Mouse (Mus musculus) hindbrain, embryonic 13.5 days (tissue): ENCODE measurements at regions not wholly inside any gene's neighbourhood (a gene's known extent, or its start where the extent isn't known, plus 50 kb on each side); places are given as distances from the start of the nearest gene placed in this dataset.

Experiments used
- ATAC-seq: fragments of 200-750 bp; cut with Nextera tagmentation; 2 replicates; pipeline ENCODE4 v1.8.0; 2017; ENCODE audit warnings: moderate TSS enrichment; ENCODE audit not compliant: low FRiP score
- H3K27ac ChIP-seq: fragments of 300-500 bp; sonication (generic); 2 replicates; pipeline ENCODE4 v1.5.1; 2015; ENCODE audit warnings: inconsistent platforms, mild to moderate bottlenecking, moderate library complexity
- H3K27me3 ChIP-seq: fragments of 300-500 bp; sonication (generic); 2 replicates; pipeline ENCODE4 v1.6.1; 2015; ENCODE audit warnings: mild to moderate bottlenecking, inconsistent platforms
- H3K36me3 ChIP-seq: fragments of 300-500 bp; sonication (generic); 2 replicates; pipeline ENCODE4 v1.6.1; 2015; ENCODE audit warnings: mild to moderate bottlenecking, inconsistent platforms
- H3K4me1 ChIP-seq: fragments of 300-500 bp; sonication (generic); replicated peaks from 2 replicates; pipeline ENCODE4 v1.6.1; 2015; ENCODE audit warnings: inconsistent platforms
- H3K4me2 ChIP-seq: fragments of 300-500 bp; sonication (generic); 2 replicates; pipeline ENCODE4 v1.6.1; 2015; ENCODE audit warnings: inconsistent platforms, mild to moderate bottlenecking, moderate library complexity
- H3K4me3 ChIP-seq: fragments of 300-500 bp; sonication (generic); 2 replicates; pipeline ENCODE4 v1.5.1; 2015; ENCODE audit warnings: mild to moderate bottlenecking, inconsistent platforms
- H3K9ac ChIP-seq: fragments of 300-500 bp; sonication (generic); 2 replicates; pipeline ENCODE4 v1.6.1; 2015; ENCODE audit warnings: mild to moderate bottlenecking, inconsistent platforms
- H3K9me3 ChIP-seq: fragments of 300-500 bp; sonication (generic); 2 replicates; pipeline ENCODE4 v1.6.1; 2016; ENCODE audit warnings: inconsistent platforms
- WGBS: fragments of 180-500 bp; shearing (Covaris S2); methylation state at CpG from one replicate; pipeline ENCODE4 v1.1.7; 2015; 5-methylcytosine and 5-hydroxymethylcytosine counted together

DNA sequence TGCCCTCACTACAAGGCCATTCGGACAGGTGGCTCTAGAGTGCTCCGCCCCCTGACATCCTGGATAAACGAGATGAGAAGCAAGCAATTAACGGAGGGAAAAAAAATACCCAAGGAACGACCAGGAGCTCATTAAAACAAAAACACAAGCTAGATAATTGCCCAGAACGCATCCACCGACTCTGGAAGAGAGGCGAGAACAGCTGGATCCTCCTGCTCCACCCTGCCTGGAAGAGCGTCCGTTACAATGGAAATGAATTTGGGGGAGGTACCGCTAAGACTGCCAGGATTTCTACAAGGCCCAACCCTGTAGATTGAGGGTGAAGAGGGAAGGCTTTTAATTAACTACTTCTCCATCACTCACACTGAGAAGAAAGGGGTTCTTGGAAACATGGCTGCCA, 85.6 kb upstream of the Spaca7 start:
- Histone ChIP-seq H3K27ac (peak overlapping the region; percentile 63; the same call in 1 of the 2 replicates), H3K27me3 (peaks cover 74% of the 10 kb centered on the region), H3K9ac (no peak overlapping the region), H3K4me3 (no peak overlapping the region), H3K4me2 (no peak overlapping the region), H3K4me1 (peaks cover 26% of the 10 kb centered on the region), H3K9me3 (no peaks in the 10 kb centered on the region), H3K36me3 (no peaks in the 10 kb centered on the region)
- 41% methylated on average over 11 of the region's 11 CpGs for WGBS
- no peak for ATAC-seq

DNA sequence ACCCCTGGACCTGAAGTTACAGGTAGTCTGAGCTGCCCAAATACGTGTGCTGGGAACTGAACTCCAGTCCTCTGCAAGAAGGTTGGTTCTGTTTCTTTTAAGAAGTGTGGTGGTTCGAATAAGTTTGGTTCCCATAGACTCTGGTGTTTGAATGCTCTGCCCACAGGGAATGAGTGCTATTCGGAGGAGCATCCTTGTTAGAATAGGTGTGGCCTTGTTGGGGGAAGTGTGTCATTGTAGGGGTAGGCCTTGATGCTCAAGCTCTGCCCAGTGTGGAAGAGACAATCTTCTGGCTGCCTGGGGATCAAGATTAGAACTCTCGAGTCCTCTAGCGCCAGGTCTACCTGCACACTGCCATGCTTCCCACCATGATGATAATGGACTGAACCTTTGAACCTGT, 83.6 kb upstream of the Spaca7 start:
- no peak overlapping the region for H3K27ac ChIP-seq
- H3K4me1 ChIP-seq, result peaks cover 14% of the 10 kb centered on the region
- no peaks in the 10 kb centered on the region for H3K36me3 ChIP-seq
- no peak for ATAC-seq
- no peaks in the 10 kb centered on the region for H3K9me3 ChIP-seq
- WGBS, result 98% methylated on average over 5 of the region's 5 CpGs
- H3K4me3 ChIP-seq, result no peak overlapping the region
- peaks cover 63% of the 10 kb centered on the region for H3K27me3 ChIP-seq
- no peak overlapping the region for H3K9ac ChIP-seq
- H3K4me2 ChIP-seq, result no peak overlapping the region

DNA sequence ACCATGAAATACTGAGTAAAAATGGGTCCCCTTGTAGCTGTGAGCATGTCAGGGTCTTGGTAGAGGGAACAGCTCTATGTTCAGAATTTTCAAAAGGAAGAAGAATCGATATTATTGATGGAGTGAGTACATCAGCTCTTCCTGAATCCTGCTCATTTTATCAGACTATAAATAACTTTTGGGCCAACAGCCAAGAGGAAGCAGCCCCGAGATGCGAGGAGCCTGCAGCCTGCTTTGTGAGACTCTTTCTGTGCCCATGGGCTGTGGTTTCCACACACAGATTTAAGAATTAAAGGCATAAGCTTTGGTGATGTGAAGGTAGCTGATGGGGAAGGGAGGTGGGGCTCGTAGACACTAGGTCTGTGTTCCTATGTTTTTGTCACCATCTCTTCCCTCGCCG, 81.4 kb upstream of the Spaca7 start:
- Histone ChIP-seq H3K27ac (no peak overlapping the region), H3K4me1 (peaks cover 8% of the 10 kb centered on the region), H3K27me3 (peaks cover 57% of the 10 kb centered on the region), H3K4me3 (no peak overlapping the region), H3K9ac (no peak overlapping the region), H3K36me3 (no peaks in the 10 kb centered on the region), H3K9me3 (no peaks in the 10 kb centered on the region), H3K4me2 (no peak overlapping the region)
- WGBS, result 85% methylated on average over 6 of the region's 6 CpGs
- no peak for ATAC-seq

DNA sequence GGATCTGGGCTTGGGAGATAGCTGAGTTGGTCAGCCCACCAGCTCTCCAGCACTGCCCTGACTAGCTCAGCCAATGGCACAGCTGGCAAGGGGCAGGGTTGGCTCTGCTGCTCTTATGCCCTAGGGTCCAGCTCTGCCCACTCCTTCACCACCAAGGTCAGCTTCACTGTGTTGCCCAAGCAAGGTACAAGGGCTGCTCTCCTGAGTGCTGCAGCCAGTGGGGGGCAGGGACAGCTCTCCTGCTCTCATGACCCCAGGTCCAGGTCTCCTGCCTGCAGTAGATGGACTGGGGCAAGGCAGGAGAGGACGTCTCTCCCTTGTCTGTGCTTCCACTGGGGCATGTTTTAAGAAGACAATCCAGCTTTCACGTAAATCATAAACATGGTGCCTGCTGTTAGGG, 80.4 kb upstream of the Spaca7 start:
- peaks cover 58% of the 10 kb centered on the region for H3K27me3 ChIP-seq

DNA sequence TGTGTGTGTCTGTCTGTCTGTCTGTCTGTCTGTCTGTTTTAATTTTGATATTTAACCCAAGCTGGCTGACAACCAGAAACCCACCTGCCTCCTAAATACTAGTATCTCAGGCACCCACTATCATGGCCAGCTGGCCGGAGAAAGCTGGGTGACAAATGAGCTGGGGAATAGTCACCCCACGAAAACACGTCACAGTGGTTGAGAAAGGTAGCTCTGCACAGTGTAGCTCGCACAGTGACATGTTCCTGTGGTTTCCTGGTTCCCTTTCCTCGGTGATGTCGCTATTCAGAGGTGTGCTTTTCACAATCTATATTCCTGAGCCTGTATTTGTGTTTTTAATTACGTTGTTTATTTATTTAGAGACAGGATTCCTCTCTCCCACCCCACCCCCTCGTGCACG, 78.3 kb upstream of the Spaca7 start:
- H3K4me2 ChIP-seq, result no peak overlapping the region
- H3K4me3 ChIP-seq, result no peak overlapping the region
- H3K9me3 ChIP-seq, result no peaks in the 10 kb centered on the region
- ATAC-seq, result no peak
- H3K4me1 ChIP-seq, result peaks cover 3% of the 10 kb centered on the region; the same call in 1 of the 2 replicates
- H3K36me3 ChIP-seq, result no peaks in the 10 kb centered on the region
- H3K9ac ChIP-seq, result no peak overlapping the region
- H3K27me3 ChIP-seq, result peaks cover 53% of the 10 kb centered on the region
- WGBS, result 88% methylated on average over 9 of the region's 9 CpGs
- no peak overlapping the region for H3K27ac ChIP-seq

More for the DNA sequence above, 80.4 kb upstream of the Spaca7 start:
- 65% methylated on average over 2 of the region's 2 CpGs for WGBS
- Histone ChIP-seq H3K36me3 (no peaks in the 10 kb centered on the region), H3K9ac (no peak overlapping the region), H3K4me3 (no peak overlapping the region), H3K4me2 (no peak overlapping the region), H3K4me1 (no peaks in the 10 kb centered on the region; the same call in 1 of the 2 replicates), H3K9me3 (no peaks in the 10 kb centered on the region), H3K27ac (no peak overlapping the region)
- ATAC-seq, result no peak

DNA sequence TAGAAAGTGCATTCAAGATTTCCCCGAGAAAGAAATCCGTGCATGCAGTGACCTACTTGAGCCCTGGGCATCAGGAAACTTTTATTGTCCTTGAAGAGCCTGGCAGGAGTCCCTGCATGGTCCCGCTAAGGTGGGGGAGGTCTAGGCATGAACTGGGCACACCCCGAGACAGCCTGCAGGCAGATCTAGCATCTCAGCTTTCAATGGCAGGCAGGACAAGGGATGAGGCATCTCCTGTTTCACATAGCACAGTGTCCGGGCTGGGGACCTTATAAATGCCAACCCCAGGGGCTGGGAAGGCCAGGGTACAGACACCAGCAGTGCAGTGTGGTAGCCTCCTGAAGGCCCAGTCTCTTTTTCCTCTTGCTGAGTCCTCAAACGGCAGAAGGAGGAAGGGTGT, 75.4 kb upstream of the Spaca7 start:
- WGBS, result 10% methylated on average over 6 of the region's 6 CpGs
- H3K36me3 ChIP-seq, result no peaks in the 10 kb centered on the region

DNA sequence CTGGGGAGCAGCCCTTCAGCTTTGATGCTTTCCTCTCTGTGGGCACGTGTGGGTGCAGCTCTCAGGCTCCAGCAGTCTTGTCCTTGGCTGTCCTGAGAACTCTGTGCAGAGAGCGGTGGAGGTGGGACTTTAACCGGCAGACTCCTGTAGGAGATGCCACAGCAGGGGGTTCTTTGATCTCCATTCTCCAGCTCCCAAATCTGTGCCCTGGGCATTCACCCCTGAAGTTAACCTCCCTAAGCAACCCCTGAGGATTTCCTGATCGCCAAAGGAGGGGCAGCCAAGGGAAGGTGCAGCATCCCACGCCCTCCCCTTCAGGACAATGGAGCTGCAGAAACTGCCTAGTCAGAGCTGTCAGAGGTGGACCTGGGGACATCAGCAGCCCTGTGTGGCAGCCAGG, 73.2 kb upstream of the Spaca7 start:
- Histone ChIP-seq H3K4me1 (peaks cover 31% of the 10 kb centered on the region), H3K36me3 (no peaks in the 10 kb centered on the region), H3K9ac (no peak overlapping the region), H3K4me3 (no peak overlapping the region), H3K4me2 (no peak overlapping the region), H3K27ac (no peak overlapping the region), H3K27me3 (peaks cover 77% of the 10 kb centered on the region), H3K9me3 (no peaks in the 10 kb centered on the region)
- WGBS, result 9% methylated on average over 5 of the region's 5 CpGs
- no peak for ATAC-seq

More for the DNA sequence above, 75.4 kb upstream of the Spaca7 start:
- no peak overlapping the region for H3K4me3 ChIP-seq
- no peak overlapping the region for H3K27ac ChIP-seq
- H3K9me3 ChIP-seq, result no peaks in the 10 kb centered on the region
- no peak overlapping the region for H3K4me2 ChIP-seq
- H3K4me1 ChIP-seq, result peaks cover 16% of the 10 kb centered on the region
- ATAC-seq, result no peak
- H3K9ac ChIP-seq, result no peak overlapping the region
- peaks cover 72% of the 10 kb centered on the region for H3K27me3 ChIP-seq

DNA sequence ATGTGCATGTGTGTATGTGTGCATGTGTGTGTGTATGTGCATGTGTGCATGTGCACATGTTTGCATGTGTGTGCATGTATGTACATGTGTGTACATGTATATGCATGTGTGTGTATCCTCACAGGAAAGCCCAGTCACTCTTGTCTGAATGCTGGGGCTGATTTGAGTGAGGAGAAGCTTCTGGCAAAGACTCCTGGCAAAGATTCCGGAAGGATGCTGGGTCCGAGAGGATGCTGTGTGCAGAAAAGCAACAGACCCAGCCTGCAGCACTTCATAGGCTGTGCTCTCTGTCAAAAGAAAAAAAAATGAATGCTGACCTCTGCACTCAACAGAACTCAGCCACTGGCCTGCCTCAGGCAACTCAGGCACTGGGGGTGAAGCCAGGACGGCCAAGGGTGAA, 72.5 kb upstream of the Spaca7 start:
- H3K4me1 ChIP-seq, result peaks cover 35% of the 10 kb centered on the region
- no peaks in the 10 kb centered on the region for H3K9me3 ChIP-seq
- no peak overlapping the region for H3K27ac ChIP-seq
- no peak for ATAC-seq
- WGBS, result 43% methylated on average over 3 of the region's 3 CpGs
- H3K27me3 ChIP-seq, result peaks cover 77% of the 10 kb centered on the region
- no peak overlapping the region for H3K9ac ChIP-seq
- no peak overlapping the region for H3K4me3 ChIP-seq
- H3K36me3 ChIP-seq, result no peaks in the 10 kb centered on the region
- no peak overlapping the region for H3K4me2 ChIP-seq

DNA sequence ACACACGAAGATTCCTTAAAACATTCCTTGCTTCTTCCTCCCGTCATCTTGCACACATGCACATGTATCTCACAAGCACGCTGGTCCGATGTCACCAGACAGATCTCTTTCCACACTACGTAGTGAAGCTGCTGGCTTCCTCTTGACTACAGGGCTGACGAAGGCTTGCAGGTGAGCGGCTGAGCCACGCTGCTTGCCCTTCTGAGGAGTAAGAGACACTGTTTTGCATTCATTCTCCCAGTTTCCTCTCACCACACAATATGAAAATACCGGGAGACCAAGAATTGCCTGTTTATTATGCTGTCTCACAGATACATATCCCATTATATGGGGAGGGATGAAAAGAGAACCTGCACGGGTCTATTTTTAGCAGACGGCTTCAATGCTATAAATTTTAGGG, 71.0 kb upstream of the Spaca7 start:
- H3K9ac ChIP-seq, result no peak overlapping the region
- peaks cover 35% of the 10 kb centered on the region for H3K4me1 ChIP-seq
- peak; percentile 19; the same call in 1 of the 2 replicates for ATAC-seq
- H3K27me3 ChIP-seq, result peaks cover 80% of the 10 kb centered on the region
- peak overlapping the region; percentile 53 for H3K4me2 ChIP-seq
- H3K36me3 ChIP-seq, result no peaks in the 10 kb centered on the region
- H3K4me3 ChIP-seq, result peak overlapping the region; percentile 33
- 2% methylated on average over 11 of the region's 11 CpGs for WGBS
- H3K27ac ChIP-seq, result no peak overlapping the region
- H3K9me3 ChIP-seq, result no peaks in the 10 kb centered on the region

DNA sequence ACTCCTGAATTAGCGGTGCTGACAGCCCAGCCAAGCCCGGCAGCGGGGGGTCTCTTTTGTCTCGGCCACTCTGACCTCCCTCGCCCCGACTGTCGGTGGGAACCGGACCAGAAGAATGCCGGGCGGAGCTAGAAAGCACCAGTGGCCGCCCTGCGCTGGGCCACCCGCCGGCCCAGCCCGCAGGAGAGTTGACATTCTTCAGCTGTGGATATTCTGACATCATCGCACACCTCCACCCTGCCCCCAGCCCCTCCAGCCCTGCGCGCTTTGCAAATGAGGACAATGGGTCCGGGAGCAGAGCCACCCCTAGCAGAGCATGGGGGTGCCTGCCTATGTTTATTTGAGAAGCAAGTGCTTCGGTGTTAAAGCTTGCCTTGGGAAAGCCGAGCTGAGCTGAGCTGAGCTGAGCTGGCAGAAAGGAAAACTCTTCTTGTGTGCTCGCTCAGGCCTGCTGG, 70.5 kb upstream of the Spaca7 start:
- H3K4me3 ChIP-seq, result peak overlapping the region; percentile 33
- H3K4me2 ChIP-seq, result peak overlapping the region; percentile 53
- ATAC-seq, result peak; percentile 71
- H3K27ac ChIP-seq, result no peak overlapping the region
- H3K36me3 ChIP-seq, result no peaks in the 10 kb centered on the region
- under 1% methylated on average over 22 of the region's 22 CpGs for WGBS
- H3K9me3 ChIP-seq, result no peaks in the 10 kb centered on the region
- peaks cover 81% of the 10 kb centered on the region for H3K27me3 ChIP-seq
- peaks cover 35% of the 10 kb centered on the region for H3K4me1 ChIP-seq
- peak overlapping the region; percentile 49 for H3K9ac ChIP-seq

DNA sequence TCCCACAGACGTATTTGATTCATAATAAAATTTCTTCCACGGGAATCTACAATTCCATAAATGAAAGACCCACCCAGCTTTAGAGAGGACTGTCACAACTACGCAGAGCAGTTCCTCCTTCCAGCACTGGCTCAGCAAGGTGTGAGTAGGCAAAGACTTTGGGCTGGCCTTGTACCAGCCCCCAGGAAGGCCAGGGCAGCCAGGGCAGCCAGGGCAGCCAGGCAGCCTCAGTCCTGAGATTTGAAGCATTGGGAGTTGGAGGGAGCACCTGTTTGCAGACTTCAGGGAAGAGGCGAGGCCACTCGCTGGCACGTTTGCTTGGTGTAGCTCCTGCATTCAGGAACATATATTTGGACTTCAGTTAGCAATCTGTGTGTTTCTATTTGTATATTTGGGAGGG, 70.0 kb upstream of the Spaca7 start:
- Histone ChIP-seq H3K4me3 (peak overlapping the region; percentile 33; the same call in 1 of the 2 replicates), H3K27me3 (peaks cover 76% of the 10 kb centered on the region), H3K4me1 (peaks cover 32% of the 10 kb centered on the region), H3K27ac (no peak overlapping the region), H3K4me2 (peak overlapping the region; percentile 53), H3K36me3 (no peaks in the 10 kb centered on the region), H3K9me3 (no peaks in the 10 kb centered on the region), H3K9ac (peak overlapping the region; percentile 49; the same call in 1 of the 2 replicates)
- no peak for ATAC-seq
- WGBS, result 4% methylated on average over 6 of the region's 6 CpGs

DNA sequence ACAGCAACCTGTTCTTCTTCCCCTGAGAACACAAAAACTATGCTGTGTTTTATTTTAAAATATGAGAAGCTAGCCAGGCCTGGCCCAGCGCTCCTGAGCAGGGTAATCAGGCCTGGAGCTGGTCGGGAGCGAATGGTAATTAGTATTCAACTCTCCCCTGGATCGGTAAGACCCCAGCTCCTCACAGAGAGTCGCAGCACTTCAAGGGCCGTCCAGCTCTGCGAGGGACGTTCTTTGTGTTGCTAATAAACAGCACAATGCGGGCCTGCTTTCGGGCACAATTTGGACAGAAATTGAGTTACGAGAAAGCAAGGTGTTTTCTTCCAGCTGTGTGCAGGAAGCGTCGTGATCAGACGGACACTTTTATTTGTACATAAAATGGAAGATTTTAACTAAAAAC, 69.5 kb upstream of the Spaca7 start:
- Histone ChIP-seq H3K9me3 (no peaks in the 10 kb centered on the region), H3K27me3 (peaks cover 74% of the 10 kb centered on the region), H3K27ac (no peak overlapping the region), H3K4me2 (no peak overlapping the region), H3K36me3 (no peaks in the 10 kb centered on the region), H3K4me3 (no peak overlapping the region), H3K9ac (no peak overlapping the region), H3K4me1 (peaks cover 32% of the 10 kb centered on the region)
- no peak for ATAC-seq
- 1% methylated on average over 14 of the region's 14 CpGs for WGBS

DNA sequence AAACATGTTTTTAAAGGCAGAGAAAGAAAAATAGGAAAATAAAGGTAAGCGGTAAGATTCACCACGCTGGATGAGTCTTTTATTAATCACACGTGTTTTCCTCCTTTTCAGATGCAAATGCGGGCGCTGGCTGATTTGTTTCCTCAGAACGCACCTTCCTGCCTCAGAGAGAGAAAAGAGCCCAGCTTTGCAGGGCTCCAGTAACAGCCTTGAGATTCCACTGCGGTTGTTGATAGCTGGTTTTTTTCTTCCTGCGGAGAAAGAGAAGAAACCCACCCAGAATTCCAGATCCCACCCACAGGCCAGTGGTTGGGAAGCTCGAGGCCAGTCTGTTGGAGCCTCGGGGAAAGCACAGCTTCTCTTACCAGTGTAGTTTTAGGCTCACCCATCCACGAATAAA, 68.6 kb upstream of the Spaca7 start:
- ATAC-seq, result no peak
- Histone ChIP-seq H3K4me1 (peaks cover 32% of the 10 kb centered on the region), H3K4me2 (no peak overlapping the region), H3K36me3 (no peaks in the 10 kb centered on the region), H3K9me3 (no peaks in the 10 kb centered on the region), H3K27ac (no peak overlapping the region), H3K4me3 (no peak overlapping the region), H3K27me3 (peaks cover 75% of the 10 kb centered on the region), H3K9ac (no peak overlapping the region)
- WGBS, result 0% methylated on average over 11 of the region's 11 CpGs
